Mouse (Mus musculus) liver, embryonic 14.5 days (tissue): ENCODE measurements around the gene Ttll11.

Experiments used
- CTCF ChIP-seq: IDR thresholded peaks from 2 replicates; pipeline ENCODE4 v1.5.1; 2016; ENCODE audit warnings: antibody characterized with exemption, low read depth, control low read depth
- EP300 ChIP-seq: IDR thresholded peaks from 2 replicates; pipeline ENCODE4 v1.6.1; 2016; ENCODE audit warnings: antibody characterized with exemption, low read depth

- TF ChIP-seq EP300 (no peak), CTCF (no peak)
These were observed 7.3 kb downstream of the Ttll11 start for GRCm38 (mm10) chr2:35972259-35973001.
